Mouse (Mus musculus): ENCODE measurements around the gene Gm27027.

The Gm27027 gene

DNA sequence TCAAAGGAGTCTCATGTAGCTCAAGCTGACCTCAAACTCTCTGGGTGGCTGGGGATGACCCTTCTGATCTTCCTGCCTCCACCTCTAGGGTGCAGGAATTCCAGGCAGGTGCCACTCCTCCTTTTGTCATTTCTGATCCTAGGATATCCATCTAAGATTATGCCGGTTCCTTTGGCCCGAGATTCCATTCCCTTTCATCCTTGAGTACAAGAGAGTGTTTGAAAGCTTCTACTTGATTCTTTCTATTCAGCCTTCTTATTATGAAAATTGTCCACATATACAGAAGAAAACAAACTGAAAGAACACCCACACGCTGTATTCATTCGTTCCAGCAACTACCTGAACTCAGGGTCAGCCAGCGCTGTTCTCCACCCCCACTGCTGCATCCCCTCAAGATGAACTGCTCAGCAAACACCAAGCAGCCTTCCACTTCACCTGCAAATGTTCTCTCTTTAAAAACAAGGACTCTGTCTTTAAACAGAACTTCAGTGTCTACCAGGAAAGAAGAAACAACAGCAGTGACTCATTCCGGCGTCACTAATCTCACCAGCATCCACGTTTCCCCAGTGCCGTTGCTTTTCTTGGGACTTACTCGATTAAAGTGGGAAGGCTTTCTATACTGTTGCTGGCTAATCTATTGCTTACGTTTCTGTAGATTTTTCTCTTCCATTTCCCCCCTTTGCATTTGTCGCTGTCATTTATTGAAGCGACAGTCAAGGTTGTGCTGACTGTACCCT lies 68.3 kb downstream of the Gm27027 start:
- no peak for DNase-seq

GRCm38 (mm10) chr2:93926141-93926540 lies 70.0 kb downstream of the Gm27027 start:
- no peak for DNase-seq

DNA sequence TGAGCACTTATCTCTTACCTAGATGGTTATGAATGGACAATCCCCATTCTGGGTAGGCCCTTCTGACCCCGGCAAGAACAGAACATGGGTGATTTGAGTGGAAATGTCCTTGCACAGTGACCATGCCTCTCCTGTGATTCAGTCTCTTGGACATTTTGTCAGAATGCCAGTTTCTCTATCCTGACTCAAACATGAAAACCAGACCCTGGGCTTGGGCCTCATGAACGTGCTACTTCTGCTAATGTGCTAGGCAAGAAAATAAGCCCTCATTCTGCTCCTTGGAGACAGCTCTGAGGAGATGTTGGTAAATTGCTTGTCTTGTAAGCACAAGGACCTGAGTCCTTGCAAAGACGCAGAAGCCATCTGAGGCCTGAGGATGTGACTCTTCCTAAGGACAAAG lies 77.1 kb downstream of the Gm27027 start:
- no peak for DNase-seq

DNA sequence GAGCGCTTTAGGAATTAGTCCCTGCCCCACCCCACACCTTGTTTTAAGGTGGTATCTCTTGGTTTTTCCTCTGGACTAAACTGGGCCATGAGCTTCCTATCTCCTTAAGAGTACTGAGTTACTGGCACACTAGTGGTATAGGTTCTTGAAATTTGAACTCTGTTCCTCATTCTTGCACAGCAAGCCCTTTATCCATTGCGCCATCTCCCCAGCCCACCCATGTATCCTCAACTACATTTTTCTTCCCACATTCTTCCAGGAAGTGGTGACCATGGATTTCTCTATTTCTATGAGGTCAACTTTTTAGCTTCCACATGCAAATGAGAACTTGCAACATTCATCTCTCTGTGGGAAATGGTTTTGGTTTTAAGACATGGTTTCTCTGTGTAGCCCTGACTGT lies 82.6 kb downstream of the Gm27027 start:
- no peak for DNase-seq

DNA sequence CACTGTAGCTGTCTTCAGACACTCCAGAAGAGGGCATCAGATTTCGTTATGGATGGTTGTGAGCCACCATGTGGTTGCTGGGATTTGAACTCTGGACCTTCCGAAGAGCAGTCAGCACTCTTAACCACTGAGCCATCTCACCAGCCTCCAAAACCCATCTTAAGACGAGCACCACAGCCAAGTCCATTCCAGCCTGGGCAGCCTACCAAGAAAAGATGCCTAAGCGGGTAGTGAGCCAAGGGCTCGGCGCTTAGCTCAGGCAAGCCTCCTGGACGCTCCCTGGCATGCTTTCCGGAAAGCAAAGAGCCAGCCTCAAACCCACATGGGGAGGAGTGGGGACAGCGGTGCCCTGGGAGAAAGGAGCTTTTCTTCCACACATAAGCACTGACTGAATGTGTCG lies 84.2 kb downstream of the Gm27027 start:
- no peak for DNase-seq

DNA sequence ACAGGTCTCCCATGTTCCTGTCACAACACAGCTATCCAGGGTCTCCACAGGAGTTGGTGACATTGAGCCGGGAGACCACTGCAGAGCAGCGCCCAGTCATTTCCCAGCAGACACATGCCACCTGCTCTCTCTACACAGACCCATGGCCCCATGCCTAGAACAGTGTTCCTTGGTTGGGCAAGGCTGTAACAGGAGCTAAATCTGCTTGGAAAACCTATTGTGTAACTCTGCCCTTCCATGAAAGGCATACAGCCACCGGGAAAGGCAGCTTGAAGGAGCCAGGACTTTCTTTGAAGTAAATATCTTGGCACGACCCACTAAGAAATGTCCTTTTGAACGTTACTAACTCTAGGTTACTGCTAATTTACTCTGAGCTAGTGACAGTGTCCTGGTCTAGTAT lies 86.4 kb downstream of the Gm27027 start:
- no peak for DNase-seq

- DNase-seq, result no peak
Observed at GRCm38 (mm10) chr2:93907519-93908294, 88.4 kb downstream of the Gm27027 start.
